Mouse (Mus musculus) heart, embryonic 13.5 days (tissue): ENCODE results near the gene Slain2. TPM values are rescaled to one million over a fixed set of nuclear protein-coding genes. Genes with fewer than 3 reads are reported as not detected.
A peak's percentile ranks its signal among the peaks of the same experiment; 100 is the strongest.

Experiments used
- ATAC-seq: fragments of 200-750 bp; cut with Nextera tagmentation; 2 replicates; pipeline ENCODE4 v1.8.0; 2017; ENCODE audit warnings: moderate TSS enrichment; ENCODE audit not compliant: insufficient number of reproducible peaks, low FRiP score, low TSS enrichment; ENCODE audit errors: extremely low read depth
- H3K27ac ChIP-seq: fragments of 300-500 bp; sonication (generic); replicated peaks from 2 replicates; pipeline ENCODE4 v1.5.1; 2015; ENCODE audit warnings: moderate library complexity, mild to moderate bottlenecking, inconsistent platforms
- H3K27me3 ChIP-seq: fragments of 300-500 bp; sonication (generic); replicated peaks from 2 replicates; pipeline ENCODE4 v1.6.1; 2015; ENCODE audit warnings: mild to moderate bottlenecking, inconsistent platforms
- H3K36me3 ChIP-seq: fragments of 300-500 bp; sonication (generic); 2 replicates; pipeline ENCODE4 v1.6.1; 2015; ENCODE audit warnings: mild to moderate bottlenecking, inconsistent platforms
- H3K4me1 ChIP-seq: fragments of 300-500 bp; sonication (generic); 2 replicates; pipeline ENCODE4 v1.6.1; 2015; ENCODE audit warnings: inconsistent platforms
- H3K4me2 ChIP-seq: fragments of 300-500 bp; sonication (generic); 2 replicates; pipeline ENCODE4 v1.6.1; 2015; ENCODE audit warnings: inconsistent platforms, mild to moderate bottlenecking, moderate library complexity
- H3K4me3 ChIP-seq: fragments of 300-500 bp; sonication (generic); 2 replicates; pipeline ENCODE4 v1.5.1; 2015; ENCODE audit warnings: moderate library complexity, mild to moderate bottlenecking, inconsistent platforms
- H3K9ac ChIP-seq: fragments of 300-500 bp; sonication (generic); 2 replicates; pipeline ENCODE4 v1.6.1; 2015; ENCODE audit warnings: inconsistent platforms, mild to moderate bottlenecking, moderate library complexity
- H3K9me3 ChIP-seq: fragments of 300-500 bp; sonication (generic); 2 replicates; pipeline ENCODE4 v1.6.1; 2016; ENCODE audit warnings: inconsistent platforms
- WGBS: fragments of 180-500 bp; shearing (Covaris S2); methylation state at CpG from one replicate; pipeline ENCODE4 v1.1.7; 2015; ENCODE audit warnings: mixed read lengths; 5-methylcytosine and 5-hydroxymethylcytosine counted together
- polyA plus RNA-seq: library from polyadenylated mRNA; unstranded; fragments of >200 nt; fragmentation: Nextera tagmentation; extraction: Ambion mirVana; gene quantifications from 2 replicates; pipeline ENCODE4 v1.2.1, GENCODE M21; 2015

The Slain2 gene
- polyA plus RNA-seq, 1 experiment from 2014 or later, result 17.0 TPM

DNA sequence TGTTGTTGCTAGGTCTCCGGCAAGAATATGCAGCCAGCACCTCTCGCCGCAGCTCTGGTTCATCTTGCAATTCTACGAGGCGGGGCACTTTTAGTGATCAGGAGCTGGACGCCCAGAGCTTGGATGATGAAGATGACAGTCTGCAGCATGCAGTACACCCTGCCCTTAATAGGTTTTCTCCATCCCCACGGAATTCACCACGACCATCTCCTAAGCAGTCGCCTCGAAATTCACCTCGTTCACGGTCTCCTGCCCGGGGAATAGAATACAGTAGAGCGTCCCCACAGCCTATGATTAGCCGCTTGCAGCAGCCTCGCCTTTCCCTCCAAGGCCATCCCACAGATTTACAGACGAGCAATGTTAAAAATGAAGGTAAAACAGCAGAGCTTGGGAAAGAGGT is 43.2 kb downstream of the Slain2 start:
- H3K9me3 ChIP-seq, result no peaks in the 10 kb centered on the region
- no peak overlapping the region for H3K27ac ChIP-seq
- no peak overlapping the region for H3K4me3 ChIP-seq
- H3K4me2 ChIP-seq, result no peak overlapping the region
- no peaks in the 10 kb centered on the region for H3K4me1 ChIP-seq
- no peak overlapping the region for H3K9ac ChIP-seq
- WGBS, result 86% methylated on average over 17 of the region's 17 CpGs
- ATAC-seq, result no peak
- H3K36me3 ChIP-seq, result peaks cover 45% of the 10 kb centered on the region
- no peaks in the 10 kb centered on the region for H3K27me3 ChIP-seq

GRCm38 (mm10) chr5:72960096-72960495 is 46.0 kb downstream of the Slain2 start:
- Histone ChIP-seq H3K27ac (no peak overlapping the region), H3K9ac (no peak overlapping the region), H3K4me1 (no peaks in the 10 kb centered on the region), H3K36me3 (peaks cover 54% of the 10 kb centered on the region), H3K4me3 (no peak overlapping the region), H3K4me2 (no peak overlapping the region), H3K27me3 (no peaks in the 10 kb centered on the region), H3K9me3 (no peaks in the 10 kb centered on the region)
- WGBS, result 74% methylated on average over 6 of the region's 6 CpGs
- no peak for ATAC-seq

GRCm38 (mm10) chr5:72965706-72966105 is 51.6 kb downstream of the Slain2 start:
- H3K27me3 ChIP-seq, result no peaks in the 10 kb centered on the region
- H3K27ac ChIP-seq, result no peak overlapping the region
- no peaks in the 10 kb centered on the region for H3K9me3 ChIP-seq
- 77% methylated on average over 3 of the region's 3 CpGs for WGBS
- no peak overlapping the region for H3K4me3 ChIP-seq
- no peaks in the 10 kb centered on the region for H3K4me1 ChIP-seq
- no peak for ATAC-seq
- H3K4me2 ChIP-seq, result no peak overlapping the region
- peaks cover 68% of the 10 kb centered on the region for H3K36me3 ChIP-seq
- H3K9ac ChIP-seq, result no peak overlapping the region

DNA sequence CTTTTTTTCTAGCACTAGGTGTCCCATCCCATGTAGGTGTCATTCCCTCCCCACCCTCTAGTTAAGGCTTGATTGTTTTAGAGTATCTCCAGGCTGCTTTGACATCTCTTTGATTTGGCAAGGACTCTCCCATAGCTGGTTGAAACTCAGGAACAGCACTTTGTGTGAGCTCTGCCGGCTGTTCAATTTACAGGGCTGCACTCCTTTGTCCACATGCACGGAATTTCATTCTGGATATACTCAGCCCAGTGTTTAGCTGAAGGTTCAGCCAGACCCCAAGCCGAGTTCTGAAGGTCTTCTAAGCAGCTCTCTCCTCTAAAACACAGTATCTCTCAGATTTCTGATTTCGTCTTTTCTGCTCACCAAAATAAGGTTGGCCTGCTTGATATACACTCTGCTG is 58.3 kb downstream of the Slain2 start:
- ATAC-seq, result no peak
- 73% methylated on average over 4 of the region's 4 CpGs for WGBS
- Histone ChIP-seq H3K36me3 (peaks cover 87% of the 10 kb centered on the region), H3K4me3 (no peak overlapping the region), H3K9me3 (no peaks in the 10 kb centered on the region), H3K27me3 (no peaks in the 10 kb centered on the region), H3K4me1 (peaks cover 11% of the 10 kb centered on the region), H3K9ac (no peak overlapping the region), H3K4me2 (no peak overlapping the region), H3K27ac (peak overlapping the region; percentile 28; the same call in 1 of the 2 replicates)

- Histone ChIP-seq H3K27me3 (no peaks in the 10 kb centered on the region), H3K36me3 (peaks cover 86% of the 10 kb centered on the region), H3K4me1 (peaks cover 11% of the 10 kb centered on the region), H3K9me3 (no peaks in the 10 kb centered on the region), H3K27ac (peak overlapping the region; percentile 28; the same call in 1 of the 2 replicates), H3K4me2 (no peak overlapping the region), H3K9ac (no peak overlapping the region), H3K4me3 (no peak overlapping the region)
- 62% methylated on average over 5 of the region's 5 CpGs for WGBS
- ATAC-seq, result no peak
Measured at GRCm38 (mm10) chr5:72972934-72973333, 58.8 kb downstream of the Slain2 start.

GRCm38 (mm10) chr5:72974602-72975001 is 60.5 kb downstream of the Slain2 start, which contains the start of gene Gm10135:
Gm10135 (minus strand) TSS chr5:72974702.
- no peak for ATAC-seq
- H3K4me1 ChIP-seq, result peaks cover 11% of the 10 kb centered on the region
- no peak within 1 kb of the TSS for H3K4me2 ChIP-seq
- peaks cover 81% of the 10 kb centered on the region for H3K36me3 ChIP-seq
- no peaks in the 10 kb centered on the region for H3K27me3 ChIP-seq
- WGBS, result 95% methylated on average over 7 of the region's 7 CpGs
- H3K9ac ChIP-seq, result no peak within 1 kb of the TSS
- no peak within 1 kb of the TSS for H3K27ac ChIP-seq
- no peak within 1 kb of the TSS for H3K4me3 ChIP-seq
- H3K9me3 ChIP-seq, result no peaks in the 10 kb centered on the region

- no peak overlapping the region for H3K27ac ChIP-seq
- no peaks in the 10 kb centered on the region for H3K27me3 ChIP-seq
- H3K9me3 ChIP-seq, result no peaks in the 10 kb centered on the region
- ATAC-seq, result no peak
- no peak overlapping the region for H3K9ac ChIP-seq
- WGBS, result 84% methylated on average over 6 of the region's 6 CpGs
- H3K36me3 ChIP-seq, result peaks cover 80% of the 10 kb centered on the region
- H3K4me2 ChIP-seq, result no peak overlapping the region
- no peak overlapping the region for H3K4me3 ChIP-seq
- H3K4me1 ChIP-seq, result peaks cover 11% of the 10 kb centered on the region
Measured at GRCm38 (mm10) chr5:72975996-72976395, 61.9 kb downstream of the Slain2 start.

DNA sequence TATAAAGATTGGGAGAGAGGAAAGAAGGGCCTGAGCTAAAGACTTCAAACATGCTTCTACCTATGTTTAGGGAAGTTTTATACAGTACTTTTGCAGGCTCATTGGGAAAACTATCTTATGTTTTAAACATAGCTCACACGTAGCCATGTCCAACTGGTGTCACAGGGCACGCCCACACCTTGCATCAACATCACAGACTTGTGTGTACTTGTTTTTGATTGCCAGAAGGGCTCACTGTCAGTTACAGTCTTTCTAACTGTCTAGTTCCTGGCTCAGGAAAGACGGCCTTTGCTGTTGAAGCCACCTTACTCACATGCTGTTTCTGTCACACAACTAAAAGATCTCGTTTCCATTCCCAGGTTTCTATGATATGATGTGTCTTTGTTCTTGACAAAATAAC is 62.4 kb downstream of the Slain2 start:
- Histone ChIP-seq H3K4me3 (no peak overlapping the region), H3K4me1 (peaks cover 11% of the 10 kb centered on the region), H3K36me3 (peaks cover 81% of the 10 kb centered on the region), H3K4me2 (no peak overlapping the region), H3K27me3 (no peaks in the 10 kb centered on the region), H3K9ac (no peak overlapping the region), H3K9me3 (no peaks in the 10 kb centered on the region), H3K27ac (no peak overlapping the region)
- no peak for ATAC-seq
- 84% methylated on average over 4 of the region's 4 CpGs for WGBS

- Histone ChIP-seq H3K36me3 (peaks cover 23% of the 10 kb centered on the region), H3K4me2 (no peak overlapping the region), H3K4me3 (no peak overlapping the region), H3K27me3 (no peaks in the 10 kb centered on the region), H3K27ac (no peak overlapping the region), H3K9me3 (no peaks in the 10 kb centered on the region), H3K4me1 (peaks cover 7% of the 10 kb centered on the region), H3K9ac (no peak overlapping the region)
- WGBS, result 4% methylated on average over 2 of the region's 2 CpGs
- ATAC-seq, result no peak
Measured at GRCm38 (mm10) chr5:72984091-72984490, 70.0 kb downstream of the Slain2 start.

DNA sequence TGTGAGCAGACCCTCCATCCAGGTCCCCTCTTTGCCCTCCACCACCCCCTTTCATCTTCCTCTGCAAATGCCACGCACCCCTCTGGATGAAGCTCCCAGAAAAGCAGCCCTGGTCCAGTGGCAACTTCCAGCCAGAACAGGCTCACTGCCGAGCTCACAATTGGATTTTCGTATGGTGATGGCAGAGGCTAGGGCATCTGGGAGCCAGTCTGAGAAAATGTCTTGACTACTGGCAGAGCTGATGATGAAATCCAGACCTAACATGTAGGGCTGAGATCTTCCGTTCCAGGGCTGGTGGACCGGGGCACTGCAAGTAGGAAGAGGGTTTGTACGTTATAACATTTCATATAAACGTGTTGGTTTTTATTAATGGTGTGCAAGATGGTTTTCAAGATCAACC is 73.7 kb downstream of the Slain2 start:
- Histone ChIP-seq H3K4me1 (peaks cover 16% of the 10 kb centered on the region), H3K27ac (no peak overlapping the region), H3K27me3 (no peaks in the 10 kb centered on the region), H3K9ac (no peak overlapping the region), H3K36me3 (no peaks in the 10 kb centered on the region), H3K4me3 (no peak overlapping the region), H3K9me3 (no peaks in the 10 kb centered on the region), H3K4me2 (no peak overlapping the region)
- ATAC-seq, result no peak
- 77% methylated on average over 7 of the region's 7 CpGs for WGBS

GRCm38 (mm10) chr5:72989756-72990155 is 75.7 kb downstream of the Slain2 start:
- H3K27ac ChIP-seq, result no peak overlapping the region
- H3K4me1 ChIP-seq, result peaks cover 16% of the 10 kb centered on the region
- no peak overlapping the region for H3K4me3 ChIP-seq
- no peak for ATAC-seq
- no peak overlapping the region for H3K9ac ChIP-seq
- no peaks in the 10 kb centered on the region for H3K27me3 ChIP-seq
- no peaks in the 10 kb centered on the region for H3K36me3 ChIP-seq
- H3K4me2 ChIP-seq, result no peak overlapping the region
- no peaks in the 10 kb centered on the region for H3K9me3 ChIP-seq
- 70% methylated on average over 8 of the region's 8 CpGs for WGBS

- H3K9me3 ChIP-seq, result no peaks in the 10 kb centered on the region
- no peaks in the 10 kb centered on the region for H3K27me3 ChIP-seq
- no peaks in the 10 kb centered on the region for H3K36me3 ChIP-seq
- H3K27ac ChIP-seq, result no peak overlapping the region
- ATAC-seq, result no peak
- H3K4me3 ChIP-seq, result no peak overlapping the region
- 78% methylated on average over 1 of the region's 1 CpGs for WGBS
- peaks cover 9% of the 10 kb centered on the region for H3K4me1 ChIP-seq
- H3K9ac ChIP-seq, result no peak overlapping the region
- H3K4me2 ChIP-seq, result no peak overlapping the region
Measured at GRCm38 (mm10) chr5:72992474-72992873, 78.4 kb downstream of the Slain2 start.
